Mouse (Mus musculus): ENCODE measurements around the gene Ms4a18. TPM values are rescaled to one million over a fixed set of nuclear protein-coding genes. Genes with fewer than 3 reads are reported as not detected.

The Ms4a18 gene
- polyA plus RNA-seq, 1 experiment = not detected

DNA sequence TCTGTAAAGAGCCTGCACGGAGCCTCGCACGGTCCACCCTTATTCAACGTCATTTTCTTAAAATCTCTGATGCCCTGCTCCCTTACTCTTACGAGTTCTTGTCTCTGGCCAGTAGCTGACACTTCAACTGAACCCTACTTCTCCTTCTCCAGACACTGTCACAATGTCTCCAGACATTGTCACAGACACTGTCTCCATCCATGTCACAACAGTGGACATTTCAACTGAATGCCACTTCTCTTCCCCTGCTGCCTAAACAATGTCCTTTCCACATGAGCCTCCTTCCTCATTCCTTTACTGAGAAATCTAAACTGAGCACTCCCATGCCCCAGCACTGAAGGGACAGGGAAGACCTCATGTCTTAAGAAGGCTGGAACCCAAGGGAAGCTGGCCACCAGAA, 70.6 kb downstream of the Ms4a18 start:
- Histone ChIP-seq H3K4me1 (ENCODE audit: control insufficient read depth, insufficient read depth, low read length) (no peaks in the 10 kb centered on the region), H3K9me3 (replicated peaks; ENCODE audit: control insufficient read depth, insufficient read depth, low read length, poor library complexity, severe bottlenecking) (no peaks in the 10 kb centered on the region), H3K9ac (ENCODE audit: low read depth, poor library complexity, severe bottlenecking) (peak overlapping the region; percentile 97), H3K36me3 (ENCODE audit: control insufficient read depth, insufficient read depth, low read length, poor library complexity, severe bottlenecking) (peaks cover 42% of the 10 kb centered on the region), H3K4me3 (ENCODE audit: low read depth, low read length) (peak overlapping the region; percentile 94), H3K27me3 (ENCODE audit: control insufficient read depth, insufficient read depth, low read length, poor library complexity, severe bottlenecking) (no peaks in the 10 kb centered on the region), H3K27ac (ENCODE audit: insufficient read depth, low read length) (no peak overlapping the region)
- TF ChIP-seq EP300 (IDR thresholded peaks at IDR 0.05; ENCODE audit: insufficient read depth, low read depth, low read length) (no peak), CTCF (IDR thresholded peaks at IDR 0.05; ENCODE audit: low read depth, low read length) (no peak), POLR2A (IDR thresholded peaks at IDR 0.05; ENCODE audit: insufficient read depth, low read length) (no peak)

Other genes starting within 250 kb of the Ms4a18 start
- not detected in 2 replicates for gene Cd6, start 188.0 kb downstream of the Ms4a18 start, polyA plus RNA-seq (2011; ENCODE audit: insufficient read depth, insufficient read length, low read depth, missing spikeins)
- not detected in 2 replicates for gene Slc15a3, start 178.3 kb downstream of the Ms4a18 start, polyA plus RNA-seq (2011; ENCODE audit: insufficient read depth, insufficient read length, low read depth, missing spikeins)
- gene Tmem132a, start 148.1 kb downstream of the Ms4a18 start, polyA plus RNA-seq (2011; ENCODE audit: insufficient read depth, insufficient read length, low read depth, missing spikeins) = 16.5 and 17.2 TPM in 2 replicates
- gene Tmem109, start 136.0 kb downstream of the Ms4a18 start, polyA plus RNA-seq (2011; ENCODE audit: insufficient read depth, insufficient read length, low read depth, missing spikeins) = 16.3 and 20.1 TPM in 2 replicates
- 131 and 148 TPM in 2 replicates for gene Prpf19, start 122.8 kb downstream of the Ms4a18 start, polyA plus RNA-seq (2011; ENCODE audit: insufficient read depth, insufficient read length, low read depth, missing spikeins)
- not detected in 2 replicates for gene Zp1, start 97.4 kb downstream of the Ms4a18 start, polyA plus RNA-seq (2011; ENCODE audit: insufficient read depth, insufficient read length, low read depth, missing spikeins)
- gene Ptgdr2, start 80.9 kb downstream of the Ms4a18 start, polyA plus RNA-seq (2011; ENCODE audit: insufficient read depth, insufficient read length, low read depth, missing spikeins) = not detected in 2 replicates
- gene Ccdc86, start 68.8 kb downstream of the Ms4a18 start, polyA plus RNA-seq (2011; ENCODE audit: insufficient read depth, insufficient read length, low read depth, missing spikeins) = 16.9 and 17.8 TPM in 2 replicates
- not detected in 2 replicates for gene Ms4a10, start 43.4 kb downstream of the Ms4a18 start, polyA plus RNA-seq (2011; ENCODE audit: insufficient read depth, insufficient read length, low read depth, missing spikeins)
- not detected in 2 replicates for gene Ms4a15, start 24.8 kb downstream of the Ms4a18 start, polyA plus RNA-seq (2011; ENCODE audit: insufficient read depth, insufficient read length, low read depth, missing spikeins)
- gene Ms4a8a, start 63.1 kb upstream of the Ms4a18 start, polyA plus RNA-seq (2011; ENCODE audit: insufficient read depth, insufficient read length, low read depth, missing spikeins) = not detected in 2 replicates
- not detected in 2 replicates for gene 1700017D01Rik, start 112.8 kb upstream of the Ms4a18 start, polyA plus RNA-seq (2011; ENCODE audit: insufficient read depth, insufficient read length, low read depth, missing spikeins)
- not detected in 2 replicates for gene 1700025F22Rik, start 147.3 kb upstream of the Ms4a18 start, polyA plus RNA-seq (2011; ENCODE audit: insufficient read depth, insufficient read length, low read depth, missing spikeins)
- not detected in 2 replicates for gene Ms4a13, start 178.7 kb upstream of the Ms4a18 start, polyA plus RNA-seq (2011; ENCODE audit: insufficient read depth, insufficient read length, low read depth, missing spikeins)
- not detected in 2 replicates for gene Ms4a12, start 214.4 kb upstream of the Ms4a18 start, polyA plus RNA-seq (2011; ENCODE audit: insufficient read depth, insufficient read length, low read depth, missing spikeins)
- gene Ms4a1, start 248.2 kb upstream of the Ms4a18 start, polyA plus RNA-seq (2011; ENCODE audit: insufficient read depth, insufficient read length, low read depth, missing spikeins) = not detected in 2 replicates